Mouse (Mus musculus): ENCODE data around the gene Ippk.

- TF ChIP-seq CTCF (IDR thresholded peaks at IDR 0.05; ENCODE audit: borderline replicate concordance, insufficient read depth, low read length): peak; percentile 95
- no peak for TF ChIP-seq POLR2A (IDR thresholded peaks at IDR 0.05; ENCODE audit: low read depth, low read length)
Observed at GRCm38 (mm10) chr13:49449318-49449749, 28.3 kb downstream of the Ippk start.

All from embryonic fibroblast, embryonic 13.5 days (primary cell).